Mouse (Mus musculus) E14TG2a.4 (cell line): ENCODE measurements around the gene Wdr1.

Experiments
- CTCF ChIP-seq: conservative IDR thresholded peaks from 2 replicates; pipeline ENCODE4 v1.5.1; 2014; ENCODE audit warnings: low read length
- NANOG ChIP-seq: IDR thresholded peaks from 2 replicates; pipeline ENCODE4 v1.6.1; 2014; ENCODE audit warnings: borderline replicate concordance, low read length, mixed read lengths

- no peak for TF ChIP-seq CTCF
- no peak for TF ChIP-seq NANOG
Observed at GRCm38 (mm10) chr5:38563121-38563520, at the start of gene Wdr1.
